Mouse (Mus musculus) bone marrow, adult 2 months (tissue): ENCODE measurements around the gene Pigs. TPM values are rescaled to one million over a fixed set of nuclear protein-coding genes. Genes with fewer than 3 reads are reported as not detected.

ENCODE experiments used
- H3K27ac ChIP-seq: fragments of 200-500 bp; 2 replicates; pipeline ENCODE4 v1.5.1; 2012; ENCODE audit warnings: low read depth, mild to moderate bottlenecking, control low read depth, inconsistent platforms, low read length; ENCODE audit not compliant: control insufficient read depth, poor library complexity, insufficient read depth
- H3K4me1 ChIP-seq: fragments of 200-500 bp; 2 replicates; pipeline ENCODE4 v1.6.1; 2011; ENCODE audit warnings: low read length; ENCODE audit not compliant: control insufficient read depth, insufficient read depth
- H3K4me3 ChIP-seq: fragments of 200-500 bp; replicated peaks from 2 replicates; pipeline ENCODE3; 2011; ENCODE audit warnings: mild to moderate bottlenecking, low read depth, low read length, control low read depth; ENCODE audit not compliant: control insufficient read depth
- CTCF ChIP-seq: fragments of 200-500 bp; IDR thresholded peaks from 2 replicates; pipeline ENCODE4 v1.5.1; 2011; ENCODE audit warnings: low read length, control low read depth; ENCODE audit not compliant: control insufficient read depth, insufficient read depth
- POLR2A ChIP-seq: fragments of 200-500 bp; IDR thresholded peaks from 2 replicates; pipeline ENCODE4 v1.6.1; 2011; ENCODE audit warnings: low read depth, mild to moderate bottlenecking, control low read depth, low read length, borderline replicate concordance; ENCODE audit not compliant: control insufficient read depth
- WGBS: fragments of 180-500 bp; shearing (Covaris S2); methylation state at CpG from one replicate; pipeline ENCODE4 v1.1.7; 2018; 5-methylcytosine and 5-hydroxymethylcytosine counted together
- polyA plus RNA-seq: library from polyadenylated mRNA; stranded (reverse); fragments of >200 nt; gene quantifications from 2 replicates; pipeline ENCODE4 v1.2.4, GENCODE M21; 2011; ENCODE audit warnings: low replicate concordance; ENCODE audit not compliant: missing spikeins, insufficient read depth, insufficient read length

The Pigs gene
- polyA plus RNA-seq, 1 experiment = 16.7 TPM

GRCm38 (mm10) chr11:78343381-78344327 lies 15.4 kb downstream of the Pigs start, which contains the start of gene Unc119:
TSS of gene Unc119 (plus strand) at chr11:78343482.
- TF ChIP-seq POLR2A (peak; percentile 54; the same call in 1 of the 2 replicates), CTCF (no peak)
- WGBS = 2% methylated on average over 64 of the region's 66 CpGs
- Histone ChIP-seq H3K4me1 (peaks cover 8% of the 10 kb centered on the region), H3K27ac (peak within 1 kb of the TSS; percentile 74), H3K4me3 (peak within 1 kb of the TSS; percentile 79)

GRCm38 (mm10) chr11:78344328-78344889 lies 16.2 kb downstream of the Pigs start:
- Histone ChIP-seq H3K27ac (peak overlapping the region; percentile 85), H3K4me3 (peak overlapping the region; percentile 79), H3K4me1 (peaks cover 8% of the 10 kb centered on the region)
- 46% methylated on average over 6 of the region's 6 CpGs for WGBS
- TF ChIP-seq POLR2A (no peak), CTCF (no peak)

GRCm38 (mm10) chr11:78344890-78345715 lies 16.9 kb downstream of the Pigs start:
- peak overlapping the region; percentile 85 for H3K27ac ChIP-seq
- peaks cover 8% of the 10 kb centered on the region for H3K4me1 ChIP-seq
- H3K4me3 ChIP-seq = peak overlapping the region; percentile 46
- no peak for TF ChIP-seq CTCF
- TF ChIP-seq POLR2A = no peak
- WGBS = 13% methylated on average over 8 of the region's 8 CpGs

GRCm38 (mm10) chr11:78345801-78346200 lies 17.6 kb downstream of the Pigs start:
- 5% methylated on average over 7 of the region's 7 CpGs for WGBS
- H3K27ac ChIP-seq = peak overlapping the region; percentile 85
- H3K4me3 ChIP-seq = peak overlapping the region; percentile 14
- no peak for TF ChIP-seq CTCF
- TF ChIP-seq POLR2A = no peak
- peaks cover 8% of the 10 kb centered on the region for H3K4me1 ChIP-seq

- Histone ChIP-seq H3K4me3 (peak overlapping the region; percentile 14), H3K27ac (peak overlapping the region; percentile 85), H3K4me1 (peaks cover 8% of the 10 kb centered on the region)
- WGBS = 59% methylated on average over 6 of the region's 6 CpGs
- TF ChIP-seq CTCF = no peak
- TF ChIP-seq POLR2A = no peak
Measured at GRCm38 (mm10) chr11:78346326-78347069, 18.3 kb downstream of the Pigs start.

- 80% methylated on average over 10 of the region's 10 CpGs for WGBS
- Histone ChIP-seq H3K4me3 (no peak overlapping the region), H3K27ac (peak overlapping the region; percentile 68), H3K4me1 (peaks cover 8% of the 10 kb centered on the region)
- peak; percentile 80 for TF ChIP-seq CTCF
- no peak for TF ChIP-seq POLR2A
Measured at GRCm38 (mm10) chr11:78347070-78347754, 19.0 kb downstream of the Pigs start.

- WGBS = 46% methylated on average over 9 of the region's 9 CpGs
- Histone ChIP-seq H3K27ac (peak overlapping the region; percentile 68), H3K4me3 (peak overlapping the region; percentile 30), H3K4me1 (peaks cover 8% of the 10 kb centered on the region)
- TF ChIP-seq POLR2A (no peak), CTCF (no peak)
Measured at GRCm38 (mm10) chr11:78347908-78348307, 19.7 kb downstream of the Pigs start.
